8 mouse cellular contexts compared by ENCODE assay signal in the genomic region with DNA sequence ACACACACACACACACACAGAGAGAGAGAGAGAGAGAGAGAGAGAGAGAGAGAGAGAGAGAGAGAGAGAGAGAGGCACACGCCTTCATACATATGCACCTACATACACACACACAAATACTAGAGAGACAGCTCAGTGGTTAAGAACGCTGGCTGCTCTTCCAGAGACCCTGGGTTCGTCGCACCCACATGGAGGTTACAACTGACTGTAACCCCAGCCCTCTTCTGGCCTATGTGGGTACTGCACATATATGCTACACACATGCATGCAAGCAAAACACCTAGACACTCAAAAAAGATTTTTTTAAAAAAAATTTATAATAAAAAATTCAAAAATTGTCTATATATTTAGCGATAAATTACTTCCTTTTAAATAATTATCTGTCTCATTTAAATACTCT. TPM values are rescaled to one million over a fixed set of nuclear protein-coding genes. Genes with fewer than 3 reads are reported as not detected.
DNase-seq lines count a peak whose midpoint lies in the region; ATAC-seq and TF ChIP-seq lines count a peak whose summit lies in the region.

No protein-coding gene starts in this region.

- 49% methylated on average over 5 of the region's 5 CpGs for WGBS in liver, embryonic 14.5 days (ENCODE audit: insufficient replicate concordance)
- WGBS in forebrain, embryonic 10.5 days = 52% methylated on average over 5 of the region's 5 CpGs

- H3K9me3 ChIP-seq in liver, embryonic 14.5 days (ENCODE audit: control insufficient read depth, low read length) = no peaks in the 10 kb centered on the region
- H3K9me3 ChIP-seq in forebrain, embryonic 10.5 days = no peaks in the 10 kb centered on the region

- peak; percentile 31 to 42 for DNase-seq in heart, postnatal 14 days
- DNase-seq in heart, postnatal 25 days (ENCODE audit: low spot score) = no peak
- DNase-seq in 416B (ENCODE audit: low read depth) (peak; percentile 46), Patski (ENCODE audit: low read depth, low spot score) (no peak)
- no peak for DNase-seq in liver, embryonic 14.5 days (ENCODE audit: low read depth in 3 of 3, low spot score in 3 of 3)
- DNase-seq in Muller cell, postnatal 12 days (ENCODE audit: inconsistent ontology term) = no peak
- no peak for DNase-seq in cerebellum, adult 11-12 months
- DNase-seq in forebrain, embryonic 10.5 days (ENCODE audit: extremely low spot score, low spot score) = no peak

- no peaks in the 10 kb centered on the region for H3K36me3 ChIP-seq in liver, embryonic 14.5 days (replicated peaks; ENCODE audit: control insufficient read depth, insufficient read depth, low read depth)
- no peaks in the 10 kb centered on the region for H3K36me3 ChIP-seq in forebrain, embryonic 10.5 days (replicated peaks)

- POLR2A ChIA-PET in Patski (lab: Charles Lee) = no interaction called here

- ATAC-seq in Patski = no peak
- ATAC-seq in liver, embryonic 14.5 days (ENCODE audit: insufficient read depth) = no peak

- intact Hi-C loops in heart, postnatal 14 days (cut with DNase I) = loop anchor here (5.0 kb wide), 1 partner anchor 132 kb away; no protein-coding TSS in a partner anchor
- intact Hi-C loops in heart, postnatal 25 days (cut with DNase I) = loop anchor here (5.0 kb wide), 1 partner anchor 132 kb away; no protein-coding TSS in a partner anchor

- CTCF ChIA-PET in Patski (lab: Charles Lee) = interaction anchor here (0.7 kb wide), 1 partner anchor 10 kb away, joined by 3 read pairs; no protein-coding TSS in a partner anchor

- no peak overlapping the region for H3K9ac ChIP-seq in liver, embryonic 14.5 days (replicated peaks)

- H3K27ac ChIP-seq in liver, embryonic 14.5 days = no peak overlapping the region
- no peak overlapping the region for H3K27ac ChIP-seq in forebrain, embryonic 10.5 days

- no peak for TF ChIP-seq EP300 in liver, embryonic 14.5 days (IDR thresholded peaks at IDR 0.05; ENCODE audit: low read depth)

- no peaks in the 10 kb centered on the region for H3K4me1 ChIP-seq in liver, embryonic 14.5 days (replicated peaks; ENCODE audit: control insufficient read depth in 2 of 2, insufficient read depth in 2 of 2, low read length in 1 of 2)
- no peaks in the 10 kb centered on the region for H3K4me1 ChIP-seq in forebrain, embryonic 10.5 days

- H3K27me3 ChIP-seq in Patski = peaks cover 5% of the 10 kb centered on the region
- H3K27me3 ChIP-seq in liver, embryonic 14.5 days (ENCODE audit: control insufficient read depth, insufficient read depth, low read length) = no peaks in the 10 kb centered on the region
- no peaks in the 10 kb centered on the region for H3K27me3 ChIP-seq in forebrain, embryonic 10.5 days (ENCODE audit: poor library complexity, severe bottlenecking)

- no peak overlapping the region for H3K4me3 ChIP-seq in liver, embryonic 14.5 days (ENCODE audit: insufficient read depth in 1 of 2, low read depth in 2 of 2, low read length in 2 of 2)
- no peak overlapping the region for H3K4me3 ChIP-seq in forebrain, embryonic 10.5 days

- in situ Hi-C loops in Patski (cut with MboI; ENCODE audit: low pct_unique_long_range_greater_than_20kb) = no loop called here

- no peak overlapping the region for H3K4me2 ChIP-seq in liver, embryonic 14.5 days (ENCODE audit: low read depth)

- peak; percentile 40 for TF ChIP-seq CTCF in Patski (IDR thresholded peaks at IDR 0.05)
- peak; percentile 60 for TF ChIP-seq CTCF in liver, embryonic 14.5 days (IDR thresholded peaks at IDR 0.05; ENCODE audit: low read depth)

RNA-seq across cellular contexts. Expression of a gene that starts 43.1 kb away (rescaled TPM):
- total RNA-seq in heart, postnatal 14 days (2021) = 100 to 1,000 TPM; 223 to 229 TPM
- total RNA-seq in heart, postnatal 25 days (2021) = 100 to 1,000 TPM; 215 to 223 TPM
- polyA plus RNA-seq in Patski (2021) = not detected
- polyA plus RNA-seq in liver, embryonic 14.5 days (2012; rRNA removed) = 1.6 and 2.0 TPM in 2 replicates
- polyA plus RNA-seq in liver, embryonic 14.5 days (2014; fragmentation: Nextera tagmentation; extraction: Ambion mirVana) = 1.0 and 1.3 TPM in 2 replicates
- polyA plus RNA-seq in forebrain, embryonic 10.5 days (2016; fragmentation: Nextera tagmentation; extraction: Ambion mirVana) = 0.73 and 1.0 TPM in 2 replicates

Comparison
In these comparisons a context has a peak if more than half of its experiments do, and no peak if none do; other contexts are left out.
1. DNase-seq: peak in heart, postnatal 14 days (2 of 2) and 416B (single experiment); none in heart, postnatal 25 days (single experiment), Patski (single experiment), liver, embryonic 14.5 days (0 of 3), Muller cell, postnatal 12 days (single experiment), cerebellum, adult 11-12 months (single experiment) and forebrain, embryonic 10.5 days (single experiment).